Mouse (Mus musculus): ENCODE results near the gene Sp1. TPM values are rescaled to one million over a fixed set of nuclear protein-coding genes. Genes with fewer than 3 reads are reported as not detected.

The Sp1 gene
- total and polyA plus RNA-seq, 3 experiments = 23.5 to 31.8 (median 27.1) TPM

GRCm38 (mm10) chr15:102413687-102414086, 7.7 kb downstream of the Sp1 start:
- dilution Hi-C loops (cut with MboI; ENCODE audit: extremely low pct_ligation_motif_present, extremely low pct_unique_long_range_greater_than_20kb, low sequenced_read_pairs) (no loop called here), in situ Hi-C loops (cut with MboI; ENCODE audit: low pct_ligation_motif_present, low pct_unique_long_range_greater_than_20kb, low sequenced_read_pairs) (no loop called here)
- Histone ChIP-seq H3K4me3 (replicated peaks in 1 of 3; ENCODE audit: low read depth in 2 of 3, low read length in 2 of 3, poor library complexity in 1 of 3) (no peak overlapping the region), H3K79me2 (replicated peaks; ENCODE audit: control insufficient read depth, extremely low read depth, insufficient read depth, poor library complexity, severe bottlenecking) (peaks cover 96% of the 10 kb centered on the region), H3K27me3 (replicated peaks) (no peaks in the 10 kb centered on the region), H3K36me3 (replicated peaks in 1 of 2; ENCODE audit: control insufficient read depth in 1 of 2, insufficient read depth in 1 of 2, low read length in 1 of 2) (peaks cover 15 to 58% of the 10 kb centered on the region in 2 experiments), H3K9ac (ENCODE audit: insufficient read depth, low read depth) (no peak overlapping the region), H3K27ac (ENCODE audit: insufficient read depth, low read depth) (no peak overlapping the region), H3K4me1 (ENCODE audit: control insufficient read depth in 1 of 2, insufficient read depth in 2 of 2) (peaks cover 8 to 54% of the 10 kb centered on the region in 2 experiments), H3K4me2 (ENCODE audit: insufficient read depth, low read depth, poor library complexity, severe bottlenecking) (peak overlapping the region; percentile 21; the same call in 1 of the 2 replicates), H3K9me3 (replicated peaks; ENCODE audit: low read length) (no peaks in the 10 kb centered on the region)
- TF ChIP-seq BHLHE40 (IDR thresholded peaks at IDR 0.05; ENCODE audit: low read depth, low read length) (no peak), MAZ (IDR thresholded peaks at IDR 0.05; ENCODE audit: low read depth, low read length) (no peak), ZNF384 (IDR thresholded peaks at IDR 0.05; ENCODE audit: low read depth, low read length) (peak; percentile 69), SIN3A (IDR thresholded peaks at IDR 0.05; ENCODE audit: low read length) (no peak)
- DNase-seq (ENCODE audit: extremely low read depth) = no peak

GRCm38 (mm10) chr15:102417524-102417923, 11.6 kb downstream of the Sp1 start:
- dilution Hi-C loops (cut with MboI; ENCODE audit: extremely low pct_ligation_motif_present, extremely low pct_unique_long_range_greater_than_20kb, low sequenced_read_pairs) = no loop called here
- Histone ChIP-seq H3K36me3 (replicated peaks in 1 of 2; ENCODE audit: control insufficient read depth in 1 of 2, insufficient read depth in 1 of 2, low read length in 1 of 2) (peaks cover 3 to 48% of the 10 kb centered on the region in 2 experiments), H3K27ac (ENCODE audit: insufficient read depth, low read depth) (no peak overlapping the region), H3K27me3 (replicated peaks) (no peaks in the 10 kb centered on the region), H3K79me2 (replicated peaks; ENCODE audit: control insufficient read depth, extremely low read depth, insufficient read depth, poor library complexity, severe bottlenecking) (peaks cover 80% of the 10 kb centered on the region), H3K9ac (ENCODE audit: insufficient read depth, low read depth) (no peak overlapping the region), H3K4me2 (ENCODE audit: insufficient read depth, low read depth, poor library complexity, severe bottlenecking) (no peak overlapping the region), H3K4me3 (replicated peaks in 1 of 3; ENCODE audit: low read depth in 2 of 3, low read length in 2 of 3, poor library complexity in 1 of 3) (no peak overlapping the region), H3K9me3 (replicated peaks; ENCODE audit: low read length) (no peaks in the 10 kb centered on the region), H3K4me1 (ENCODE audit: control insufficient read depth in 1 of 2, insufficient read depth in 2 of 2) (peaks cover 0 to 28% of the 10 kb centered on the region in 2 experiments; a peak in 2 of 4 replicates)
- TF ChIP-seq USF1 (IDR thresholded peaks at IDR 0.05; ENCODE audit: low read depth, low read length) (no peak), GABPA (IDR thresholded peaks at IDR 0.05; ENCODE audit: insufficient replicate concordance, low read depth, low read length) (no peak), RCOR1 (conservative IDR thresholded peaks at IDR 0.05; ENCODE audit: low read depth, low read length) (no peak), KAT2A (IDR thresholded peaks at IDR 0.05; ENCODE audit: insufficient replicate concordance, low read length) (no peak), CTCF (conservative IDR thresholded peaks at IDR 0.05 in 1 of 2, IDR thresholded peaks at IDR 0.05 in 1 of 2; ENCODE audit: low read depth in 2 of 2, low read length in 2 of 2) (no peak), NRF1 (IDR thresholded peaks at IDR 0.05; ENCODE audit: low read depth, low read length) (no peak), POLR2AphosphoS2 (IDR thresholded peaks at IDR 0.05; ENCODE audit: low read depth, low read length) (no peak), ETS1 (conservative IDR thresholded peaks at IDR 0.05; ENCODE audit: low read depth, low read length) (no peak), HCFC1 (IDR thresholded peaks at IDR 0.05; ENCODE audit: low read depth, low read length) (no peak), JUN (IDR thresholded peaks at IDR 0.05; ENCODE audit: insufficient read depth, low read depth, low read length) (no peak), E2F4 (IDR thresholded peaks at IDR 0.05; ENCODE audit: insufficient replicate concordance, low read depth, low read length) (no peak), JUND (conservative IDR thresholded peaks at IDR 0.05; ENCODE audit: low read depth, low read length) (no peak), BHLHE40 (IDR thresholded peaks at IDR 0.05; ENCODE audit: low read depth, low read length) (no peak), CHD1 (IDR thresholded peaks at IDR 0.05; ENCODE audit: low read depth, low read length) (no peak), SMC3 (IDR thresholded peaks at IDR 0.05; ENCODE audit: low read depth, low read length) (no peak), UBTF (IDR thresholded peaks at IDR 0.05; ENCODE audit: low read depth, low read length) (no peak), MAZ (IDR thresholded peaks at IDR 0.05; ENCODE audit: low read depth, low read length) (no peak), IRF4 (IDR thresholded peaks at IDR 0.05; ENCODE audit: low read depth, low read length) (no peak)
- in situ Hi-C loops (cut with MboI; ENCODE audit: low pct_ligation_motif_present, low pct_unique_long_range_greater_than_20kb, low sequenced_read_pairs) = no loop called here
- no peak for DNase-seq (ENCODE audit: extremely low read depth)
